Mouse (Mus musculus) kidney, adult 8-10 months (tissue): ENCODE measurements around the gene Ift88.
A peak's percentile ranks its signal among the peaks of the same experiment; 100 is the strongest.
"Not testable (repeated sequence)": the region's sequence is repeated elsewhere in the genome, so short reads cannot be mapped to it uniquely, and the experiment has no call there.

ENCODE experiments used
- DNase-seq, 2 experiments: peaks; one replicate each; pipeline ENCODE4 v3.0.0; 2022

Ift88 gene

GRCm38 (mm10) chr14:57459883-57460282 lies 36.0 kb downstream of the Ift88 start:
- DNase-seq, result no peak

- DNase-seq, result not testable (repeated sequence)
Observed at GRCm38 (mm10) chr14:57460326-57460725, 36.5 kb downstream of the Ift88 start.

- DNase-seq, result no peak
Observed at GRCm38 (mm10) chr14:57462871-57463270, 39.0 kb downstream of the Ift88 start.

- no peak for DNase-seq
Observed at GRCm38 (mm10) chr14:57475057-57475456, 51.2 kb downstream of the Ift88 start.

GRCm38 (mm10) chr14:57482262-57482661 lies 58.4 kb downstream of the Ift88 start:
- no peak for DNase-seq

GRCm38 (mm10) chr14:57484183-57484582 lies 60.3 kb downstream of the Ift88 start:
- DNase-seq, result no peak

- no peak for DNase-seq
Observed at GRCm38 (mm10) chr14:57489696-57490095, 65.8 kb downstream of the Ift88 start.

GRCm38 (mm10) chr14:57493840-57494239 lies 70.0 kb downstream of the Ift88 start:
- DNase-seq, result no peak

GRCm38 (mm10) chr14:57503729-57504128 lies 79.9 kb downstream of the Ift88 start:
- DNase-seq, result no peak

- DNase-seq, result no peak
Observed at GRCm38 (mm10) chr14:57509554-57509953, 85.7 kb downstream of the Ift88 start.

GRCm38 (mm10) chr14:57515156-57515762 lies 91.4 kb downstream of the Ift88 start:
- DNase-seq, result no peak

GRCm38 (mm10) chr14:57517001-57517400 lies 93.1 kb downstream of the Ift88 start:
- no peak for DNase-seq

- DNase-seq, result no peak
Observed at GRCm38 (mm10) chr14:57523762-57524161, 99.9 kb downstream of the Ift88 start.

GRCm38 (mm10) chr14:57524671-57525387 lies 101.0 kb downstream of the Ift88 start, which contains the start of gene Il17d:
TSS of gene Il17d (plus strand) at chr14:57524777.
- DNase-seq, result no peak

GRCm38 (mm10) chr14:57525388-57526049 lies 101.7 kb downstream of the Ift88 start:
- DNase-seq, result peak; percentile 60 to 73

- no peak for DNase-seq
Observed at GRCm38 (mm10) chr14:57526050-57526623, 102.3 kb downstream of the Ift88 start.

- no peak for DNase-seq
Observed at GRCm38 (mm10) chr14:57527122-57527521, 103.3 kb downstream of the Ift88 start.

- no peak for DNase-seq
Observed at GRCm38 (mm10) chr14:57527598-57527997, 103.7 kb downstream of the Ift88 start.

GRCm38 (mm10) chr14:57529086-57529785 lies 105.4 kb downstream of the Ift88 start:
- DNase-seq, result no peak

- DNase-seq, result no peak
Observed at GRCm38 (mm10) chr14:57529786-57530515, 106.1 kb downstream of the Ift88 start.

- DNase-seq, result no peak
Observed at GRCm38 (mm10) chr14:57532577-57532976, 108.7 kb downstream of the Ift88 start.

- peak; percentile 23 to 55 for DNase-seq
Observed at GRCm38 (mm10) chr14:57533214-57533613, 109.4 kb downstream of the Ift88 start.
